Mouse (Mus musculus): ENCODE results near the gene Cdk6.
"Not testable (repeated sequence)": the region's sequence is repeated elsewhere in the genome, so short reads cannot be mapped to it uniquely, and the experiment has no call there.

Gene Cdk6

DNA sequence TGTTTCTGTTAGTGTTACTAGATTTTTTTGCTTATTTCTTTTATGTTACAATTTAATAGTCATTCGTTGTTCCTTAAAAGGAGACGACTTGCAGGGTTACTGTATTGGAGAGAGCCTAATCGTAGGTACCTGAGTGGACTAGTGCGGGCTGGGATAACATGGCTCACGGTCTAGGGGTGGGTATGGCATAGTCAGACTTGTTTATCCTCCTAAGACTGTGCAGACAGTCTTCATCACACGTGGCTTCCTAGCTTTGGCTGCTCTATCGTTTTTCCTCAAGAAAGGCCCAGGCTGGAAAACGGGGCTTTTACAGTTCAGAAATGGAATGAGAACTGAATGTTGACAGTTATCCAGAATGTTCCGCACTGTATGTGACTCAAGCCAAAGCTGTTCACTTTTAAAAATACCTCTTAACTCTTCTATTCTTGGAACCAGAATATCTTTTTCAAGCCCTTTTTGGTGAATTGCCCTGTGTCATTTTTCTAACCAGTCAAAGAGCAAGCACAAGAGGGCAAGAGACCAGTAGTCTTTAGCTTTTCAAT is 39.5 kb downstream of the Cdk6 start:
- no peak for DNase-seq

GRCm38 (mm10) chr5:3381795-3382194 is 40.5 kb downstream of the Cdk6 start:
- no peak for DNase-seq

GRCm38 (mm10) chr5:3382343-3383040 is 41.2 kb downstream of the Cdk6 start:
- DNase-seq, result no peak

GRCm38 (mm10) chr5:3383547-3383946 is 42.3 kb downstream of the Cdk6 start:
- DNase-seq, result no peak

DNA sequence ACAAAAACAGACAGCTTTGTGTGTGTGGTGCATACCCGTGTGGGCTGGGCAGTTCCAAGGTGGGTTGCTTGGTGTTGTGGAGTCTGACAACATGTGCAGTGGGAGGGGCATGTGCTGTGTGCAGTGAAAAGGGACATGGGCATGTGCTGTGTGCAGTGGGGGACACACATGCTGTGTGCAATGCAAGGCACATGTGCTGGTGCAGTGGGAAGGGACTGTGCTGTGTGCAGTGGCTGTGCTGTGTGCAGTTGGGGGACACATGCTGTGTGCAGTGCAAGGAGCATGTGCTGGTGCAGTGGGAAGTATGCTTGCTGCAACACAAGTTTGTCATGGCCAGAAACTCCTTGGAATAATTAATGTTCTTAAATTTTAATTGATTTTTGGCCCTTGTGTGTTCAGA is 43.8 kb downstream of the Cdk6 start:
- DNase-seq, result no peak

DNA sequence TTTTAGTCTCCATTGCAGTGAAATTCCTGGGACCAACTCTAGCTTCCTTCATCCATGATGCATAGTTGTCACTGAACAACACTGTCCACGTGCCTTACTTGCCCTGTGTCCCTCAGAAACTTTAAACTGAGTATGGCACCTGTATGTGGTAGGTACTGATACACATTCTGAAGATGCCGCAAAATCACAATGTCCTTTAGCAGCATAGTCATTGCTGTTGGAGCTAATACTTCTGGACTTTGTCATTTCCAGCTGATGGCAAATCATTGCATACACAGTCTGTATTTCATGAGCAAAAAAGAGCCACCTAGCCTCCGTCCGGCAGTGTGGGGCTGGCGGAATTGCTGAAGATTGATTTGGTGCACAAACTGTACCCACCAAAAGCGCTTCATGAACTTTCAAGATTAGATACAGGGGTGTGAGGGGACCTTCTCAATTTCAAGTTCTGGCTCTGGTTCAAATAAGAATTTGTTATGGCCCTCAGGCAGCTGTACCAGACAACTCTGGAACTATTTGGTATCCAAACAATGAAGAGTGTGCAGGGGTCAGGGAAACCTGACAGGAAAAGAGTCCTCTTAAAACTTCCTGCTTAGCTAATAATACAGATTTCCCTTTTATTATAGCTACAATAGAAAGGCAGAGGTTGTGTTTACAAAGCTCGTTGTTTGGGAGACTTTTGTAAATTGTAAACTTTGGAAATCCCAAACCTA is 44.9 kb downstream of the Cdk6 start:
- DNase-seq, result no peak

GRCm38 (mm10) chr5:3386731-3387087 is 45.4 kb downstream of the Cdk6 start:
- no peak for DNase-seq

DNA sequence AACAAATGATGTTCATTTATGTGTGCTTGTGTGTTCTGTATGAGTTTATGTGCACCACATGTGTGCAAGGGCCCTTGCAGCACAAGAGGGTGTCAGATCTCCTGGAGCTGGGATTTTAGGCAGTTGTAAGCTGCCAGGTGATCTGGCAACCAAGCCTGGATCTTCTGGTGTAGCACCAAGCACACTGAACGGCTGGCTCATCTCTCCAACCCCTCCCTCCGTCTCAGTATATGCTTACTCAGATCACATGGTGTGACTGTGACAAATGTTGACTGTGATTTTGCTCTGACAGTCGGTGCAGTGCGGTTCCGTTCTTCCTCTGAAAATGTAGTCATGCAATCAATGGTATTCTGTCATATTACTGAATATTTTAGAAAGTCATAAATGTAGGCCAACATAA is 45.9 kb downstream of the Cdk6 start:
- DNase-seq, result no peak

DNA sequence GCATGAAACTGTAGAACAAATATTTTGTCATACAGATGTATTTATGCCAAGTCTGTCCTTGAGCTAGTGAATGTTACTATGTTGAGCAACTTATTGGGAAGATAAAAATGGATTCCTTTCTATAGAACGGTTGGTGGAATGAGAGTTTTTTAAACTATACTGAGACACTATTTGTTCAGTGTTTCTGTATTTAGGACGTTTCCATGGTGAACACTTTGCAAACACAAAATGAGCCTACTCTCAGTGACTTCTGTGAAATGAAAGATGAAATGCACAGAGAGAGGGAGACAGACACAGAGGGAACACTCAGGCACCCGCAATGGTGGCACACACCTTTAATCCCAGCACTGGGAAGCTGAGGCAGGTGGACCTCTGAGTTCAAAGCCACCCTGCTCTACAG is 51.6 kb downstream of the Cdk6 start:
- DNase-seq, result no peak

GRCm38 (mm10) chr5:3394145-3394544 is 52.9 kb downstream of the Cdk6 start:
- no peak for DNase-seq

DNA sequence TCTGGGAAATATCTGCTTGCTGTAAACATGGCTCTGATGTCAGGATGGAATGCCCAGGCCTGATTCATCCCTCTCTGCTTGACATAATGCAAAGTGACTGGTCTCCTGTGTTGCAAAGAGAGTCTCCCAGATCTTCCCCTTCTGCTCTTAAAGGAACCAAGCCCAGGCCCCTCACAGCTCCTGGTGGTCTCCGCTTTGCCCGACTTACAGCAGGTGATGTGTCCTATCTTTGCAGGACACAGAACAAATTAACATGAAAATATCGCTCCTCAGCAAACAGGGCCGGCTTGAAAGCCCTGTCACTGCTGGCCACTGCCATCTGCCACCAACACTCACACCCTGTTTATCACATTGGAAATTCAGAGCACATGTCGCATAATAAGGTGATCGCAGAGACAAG is 53.7 kb downstream of the Cdk6 start:
- DNase-seq, result no peak

GRCm38 (mm10) chr5:3396214-3396613 is 54.9 kb downstream of the Cdk6 start:
- DNase-seq, result no peak

- DNase-seq, result no peak
Observed at GRCm38 (mm10) chr5:3396910-3397575, 55.8 kb downstream of the Cdk6 start.

DNA sequence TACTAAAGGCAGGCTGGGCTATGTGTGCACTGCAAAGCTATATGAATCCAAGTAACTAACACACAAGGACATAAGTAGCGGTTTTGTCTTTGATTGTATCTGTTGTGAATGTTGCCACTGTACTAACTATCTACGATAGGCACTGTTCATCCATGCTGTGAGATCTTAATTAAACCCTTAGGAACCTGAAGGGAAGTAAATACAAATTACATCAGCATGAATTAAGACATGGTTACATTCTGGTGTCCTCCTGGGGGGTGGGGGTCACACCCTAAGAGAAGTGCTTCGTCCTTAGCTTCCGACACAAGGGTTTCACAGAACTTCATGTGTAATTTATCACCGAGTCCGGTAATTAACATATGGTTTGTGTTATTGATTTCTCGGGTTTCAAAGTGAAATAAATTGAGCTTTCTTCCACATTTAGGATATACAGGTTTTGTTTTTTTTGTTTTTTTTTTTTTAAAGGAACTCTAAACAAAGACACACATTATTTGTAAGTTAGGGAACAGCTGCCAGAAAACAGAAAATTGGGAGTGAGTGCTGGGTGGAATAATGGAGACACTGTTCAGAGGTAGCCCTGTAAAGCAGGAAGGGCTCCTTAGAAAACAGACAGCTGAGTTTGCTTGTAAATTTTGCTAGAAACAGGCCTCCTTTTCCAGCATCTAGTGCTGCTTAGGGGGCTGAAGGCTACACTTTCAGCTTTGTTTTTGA is 58.7 kb downstream of the Cdk6 start:
- no peak for DNase-seq

- DNase-seq, result no peak
Observed at GRCm38 (mm10) chr5:3405102-3405501, 63.8 kb downstream of the Cdk6 start.

- DNase-seq, result no peak
Observed at GRCm38 (mm10) chr5:3405503-3405902, 64.2 kb downstream of the Cdk6 start.

GRCm38 (mm10) chr5:3407926-3408325 is 66.6 kb downstream of the Cdk6 start:
- DNase-seq, result no peak

GRCm38 (mm10) chr5:3418183-3418582 is 76.9 kb downstream of the Cdk6 start:
- not testable (repeated sequence) for DNase-seq

DNA sequence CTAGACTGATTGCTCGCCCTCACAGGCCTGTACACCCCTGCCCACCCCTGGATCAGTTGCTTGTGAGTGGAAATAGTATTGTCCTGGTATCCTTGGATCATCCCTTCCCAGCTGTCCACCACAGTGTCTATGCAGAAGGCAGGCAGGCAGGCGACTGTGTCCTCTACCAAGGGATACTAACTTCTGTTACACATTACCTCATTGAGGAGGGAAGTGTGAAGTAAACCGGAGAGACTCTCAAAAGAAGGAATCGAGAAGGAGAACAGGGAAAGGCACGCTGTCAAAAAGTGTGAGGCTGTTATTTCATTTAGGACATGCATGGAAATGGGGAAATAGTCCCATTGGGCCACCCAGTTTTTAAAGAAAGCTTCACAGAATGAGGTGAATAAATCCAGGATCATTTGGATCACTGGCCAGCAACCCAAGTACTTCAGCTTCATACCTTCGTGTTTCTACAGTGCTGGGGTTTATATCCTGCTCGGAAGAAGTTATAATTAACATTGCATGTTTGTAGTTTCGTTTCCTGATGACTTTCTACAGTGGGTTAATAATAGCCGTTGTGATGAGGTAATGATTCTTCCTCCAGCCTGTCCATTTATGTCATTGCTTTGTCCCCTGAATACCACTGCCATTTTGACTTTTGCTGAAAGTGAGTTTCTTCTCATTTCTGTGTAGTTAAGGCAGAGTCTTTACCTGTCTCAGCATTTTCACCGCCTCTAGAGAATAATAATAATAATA is 79.0 kb downstream of the Cdk6 start:
- no peak for DNase-seq

GRCm38 (mm10) chr5:3420832-3421228 is 79.5 kb downstream of the Cdk6 start:
- DNase-seq, result no peak

DNA sequence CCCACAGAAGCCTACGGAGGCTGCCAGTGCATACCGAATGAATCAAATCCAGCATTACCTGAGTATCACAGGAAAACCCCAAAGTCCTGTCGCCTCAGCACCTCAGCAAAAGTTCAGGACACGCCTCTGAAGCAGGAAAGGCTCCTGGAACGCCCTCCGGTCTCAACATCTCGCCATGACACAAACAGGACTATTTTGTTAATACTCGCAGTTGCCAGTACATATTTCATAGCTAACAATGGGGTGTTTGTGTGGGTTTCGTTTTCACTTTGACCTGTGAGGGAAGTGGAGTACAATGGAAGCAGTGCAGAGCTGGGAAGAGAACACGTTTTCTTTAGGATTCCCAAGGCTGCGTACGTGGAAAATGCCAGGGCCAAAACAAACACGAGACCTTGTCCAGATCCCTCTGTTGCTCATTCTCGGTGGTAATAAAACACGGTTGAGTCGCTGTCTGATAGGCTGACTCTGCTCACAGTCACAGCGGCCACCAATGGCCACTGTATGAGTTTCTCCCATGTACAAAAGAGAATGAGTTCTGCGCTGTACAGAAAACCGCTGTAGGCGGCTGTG is 91.9 kb downstream of the Cdk6 start:
- peak; percentile 56 for DNase-seq

- DNase-seq, result not testable (repeated sequence)
Observed at GRCm38 (mm10) chr5:3434105-3434504, 92.8 kb downstream of the Cdk6 start.

Measured in kidney, adult 11 months (tissue).